Mouse (Mus musculus) liver, embryonic 14.5 days (tissue): Measurements from ENCODE around the gene Hgd.

ENCODE experiments used
- CTCF ChIP-seq: IDR thresholded peaks from 2 replicates; pipeline ENCODE4 v1.5.1; 2016; ENCODE audit warnings: antibody characterized with exemption, low read depth, control low read depth
- EP300 ChIP-seq: IDR thresholded peaks from 2 replicates; pipeline ENCODE4 v1.6.1; 2016; ENCODE audit warnings: antibody characterized with exemption, low read depth

- TF ChIP-seq EP300 = no peak
- no peak for TF ChIP-seq CTCF
These were observed 7.7 kb upstream of the Hgd start for GRCm38 (mm10) chr16:37572117-37572754.
